Mouse (Mus musculus) bone marrow, adult 2 months (tissue): ENCODE measurements around the gene E2f7.

Experiments used
- CTCF ChIP-seq: fragments of 200-500 bp; IDR thresholded peaks from 2 replicates; pipeline ENCODE4 v1.5.1; 2011; ENCODE audit warnings: low read length, control low read depth; ENCODE audit not compliant: control insufficient read depth, insufficient read depth
- POLR2A ChIP-seq: fragments of 200-500 bp; IDR thresholded peaks from 2 replicates; pipeline ENCODE4 v1.6.1; 2011; ENCODE audit warnings: low read depth, mild to moderate bottlenecking, control low read depth, low read length, borderline replicate concordance; ENCODE audit not compliant: control insufficient read depth

DNA sequence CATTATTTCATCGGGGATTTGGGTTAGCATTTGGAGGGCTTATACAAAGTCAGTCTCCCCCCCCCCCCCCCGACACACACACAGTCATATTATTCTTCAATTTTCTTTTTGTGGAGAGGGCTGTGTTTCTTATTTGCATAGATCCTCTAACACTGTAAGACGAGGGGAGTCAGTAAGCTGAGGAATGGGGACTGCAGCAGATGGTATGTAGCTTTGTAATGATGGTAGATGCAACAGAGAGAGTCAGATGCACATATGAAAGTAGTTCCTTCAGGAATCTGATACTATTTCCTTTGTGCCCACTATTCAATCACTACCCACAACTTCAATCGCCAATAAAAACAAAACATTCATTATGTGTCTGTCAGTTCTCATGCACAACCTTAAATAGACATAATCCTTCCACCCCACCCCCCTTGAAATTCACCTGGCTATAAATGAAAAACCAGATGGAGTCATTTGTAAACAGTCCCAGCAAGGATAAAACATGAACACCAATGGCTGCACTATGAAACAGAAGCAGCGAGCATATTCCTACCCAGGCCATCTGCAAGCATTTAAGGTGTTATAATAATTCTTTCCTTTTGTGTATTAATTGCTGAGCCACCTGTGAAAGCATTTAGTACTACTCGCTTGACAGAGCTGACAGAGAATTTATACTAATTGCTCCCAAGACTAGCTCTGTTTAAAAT, 90.0 kb downstream of the E2f7 start:
- TF ChIP-seq CTCF: no peak
- no peak for TF ChIP-seq POLR2A
